Mouse (Mus musculus): Measurements from ENCODE around the gene Peli2.

The Peli2 gene

GRCm38 (mm10) chr14:48296820-48297219 lies 176.2 kb downstream of the Peli2 start:
- no peak for DNase-seq

GRCm38 (mm10) chr14:48302471-48303186 lies 182.0 kb downstream of the Peli2 start:
- no peak for DNase-seq

- peak; percentile 18 for DNase-seq
These were observed 182.6 kb downstream of the Peli2 start for GRCm38 (mm10) chr14:48303235-48303634.

- DNase-seq, result no peak
These were observed 183.2 kb downstream of the Peli2 start for GRCm38 (mm10) chr14:48303841-48304240.

- DNase-seq, result no peak
These were observed 192.6 kb downstream of the Peli2 start for GRCm38 (mm10) chr14:48313234-48313633.

- DNase-seq, result no peak
These were observed 195.8 kb downstream of the Peli2 start for GRCm38 (mm10) chr14:48316396-48316795.

GRCm38 (mm10) chr14:48323771-48324459 lies 203.3 kb downstream of the Peli2 start:
- DNase-seq, result no peak

GRCm38 (mm10) chr14:48324460-48324850 lies 203.8 kb downstream of the Peli2 start:
- DNase-seq, result no peak

GRCm38 (mm10) chr14:48327746-48328145 lies 207.1 kb downstream of the Peli2 start:
- no peak for DNase-seq

- no peak for DNase-seq
These were observed 209.2 kb downstream of the Peli2 start for GRCm38 (mm10) chr14:48329716-48330365.
